Mouse (Mus musculus) ES-Bruce4 (cell line): ENCODE data around the gene Cdh18.

ENCODE experiments used
- CTCF ChIP-seq: IDR thresholded peaks from one replicate; pipeline ENCODE4 v1.8.1; 2011; ENCODE audit warnings: low read depth, low read length
- EP300 ChIP-seq: IDR thresholded peaks from 2 replicates; pipeline ENCODE4 v1.6.1; 2011; ENCODE audit warnings: low read depth, low read length; ENCODE audit not compliant: insufficient read depth
- POLR2A ChIP-seq: IDR thresholded peaks from one replicate; pipeline ENCODE4 v1.8.1; 2011; ENCODE audit warnings: low read length; ENCODE audit not compliant: insufficient read depth

GRCm38 (mm10) chr15:22584667-22585066, 35.8 kb downstream of the Cdh18 start:
- no peak for TF ChIP-seq CTCF
- no peak for TF ChIP-seq POLR2A
- no peak for TF ChIP-seq EP300
